Mouse (Mus musculus) frontal cortex, postnatal 36 days (tissue): ENCODE measurements around the gene Myh10.

ENCODE experiments used
- DNase-seq, 2 experiments: peaks; one replicate each; pipeline ENCODE4 v3.0.0; 2022; ENCODE audit warnings: low spot score in 2 of 2

The Myh10 gene

GRCm38 (mm10) chr11:68745374-68746200, 54.2 kb downstream of the Myh10 start:
- peak; percentile 51 to 70 for DNase-seq

- DNase-seq = peak in 1 of 2 experiments; percentile 51
Measured at GRCm38 (mm10) chr11:68748121-68748520, 56.8 kb downstream of the Myh10 start.

- DNase-seq = no peak
Measured at GRCm38 (mm10) chr11:68750206-68750605, 58.8 kb downstream of the Myh10 start.

- peak; percentile 28 to 55 for DNase-seq
Measured at GRCm38 (mm10) chr11:68750938-68751337, 59.6 kb downstream of the Myh10 start.

- DNase-seq = no peak
Measured at GRCm38 (mm10) chr11:68754283-68754682, 62.9 kb downstream of the Myh10 start.

- DNase-seq = no peak
Measured at GRCm38 (mm10) chr11:68756456-68757348, 65.3 kb downstream of the Myh10 start.

GRCm38 (mm10) chr11:68759691-68760090, 68.3 kb downstream of the Myh10 start:
- no peak for DNase-seq

GRCm38 (mm10) chr11:68761155-68761554, 69.8 kb downstream of the Myh10 start:
- no peak for DNase-seq

- DNase-seq = no peak
Measured at GRCm38 (mm10) chr11:68761664-68762063, 70.3 kb downstream of the Myh10 start.

GRCm38 (mm10) chr11:68764622-68765021, 73.3 kb downstream of the Myh10 start:
- DNase-seq = no peak

- no peak for DNase-seq
Measured at GRCm38 (mm10) chr11:68767762-68768542, 76.6 kb downstream of the Myh10 start.

GRCm38 (mm10) chr11:68769770-68770510, 78.6 kb downstream of the Myh10 start:
- DNase-seq = no peak

GRCm38 (mm10) chr11:68776147-68776655, 84.8 kb downstream of the Myh10 start:
- DNase-seq = no peak

- no peak for DNase-seq
Measured at GRCm38 (mm10) chr11:68777933-68778332, 86.6 kb downstream of the Myh10 start.

- DNase-seq = no peak
Measured at GRCm38 (mm10) chr11:68778855-68779254, 87.5 kb downstream of the Myh10 start.

GRCm38 (mm10) chr11:68779735-68780465, 88.5 kb downstream of the Myh10 start:
- peak in 1 of 2 experiments; percentile 29 for DNase-seq

GRCm38 (mm10) chr11:68780466-68781114, 89.2 kb downstream of the Myh10 start:
- DNase-seq = no peak

- DNase-seq = no peak
Measured at GRCm38 (mm10) chr11:68782336-68782735, 91.0 kb downstream of the Myh10 start.

GRCm38 (mm10) chr11:68785813-68786212, 94.5 kb downstream of the Myh10 start:
- DNase-seq = no peak

- DNase-seq = no peak
Measured at GRCm38 (mm10) chr11:68787222-68787621, 95.9 kb downstream of the Myh10 start.
